ENCODE assay signal across 18 mouse cellular contexts in genomic region chr5:9131786-9132185, GRCm38 (mm10). TPM values are rescaled to one million over a fixed set of nuclear protein-coding genes. Genes with fewer than 3 reads are reported as not detected.
DNase-seq lines count a peak whose midpoint lies in the region; ATAC-seq and TF ChIP-seq lines count a peak whose summit lies in the region.
"Had no signal": no experiment of that assay in that cellular context is flagged by ENCODE, and none has a peak within 500 bp of the region (broad histone marks: within the 10 kb centered on the region; RNA-seq: fewer than 3 reads in every experiment).

No protein-coding gene starts in this region.

- no peak overlapping the region for H3K4me2 ChIP-seq in midbrain, embryonic 11.5 days
- H3K4me2 ChIP-seq in midbrain, embryonic 16.5 days (ENCODE audit: low read length) = no peak overlapping the region
- no peak overlapping the region for H3K4me2 ChIP-seq in lung, postnatal 0 days (replicated peaks; ENCODE audit: low read depth, low read length)
- H3K4me2 ChIP-seq: embryonic facial prominence, embryonic 13.5 days; forebrain, embryonic 12.5 days; heart, embryonic 12.5 days; hindbrain, embryonic 14.5 days had no signal

- no peaks in the 10 kb centered on the region for H3K9me3 ChIP-seq in midbrain, embryonic 11.5 days (ENCODE audit: control insufficient read depth, low read length)
- no peaks in the 10 kb centered on the region for H3K9me3 ChIP-seq in midbrain, embryonic 16.5 days (replicated peaks; ENCODE audit: control insufficient read depth, low read length, poor library complexity, severe bottlenecking)
- H3K9me3 ChIP-seq in lung, postnatal 0 days (ENCODE audit: low read length) = no peaks in the 10 kb centered on the region
- H3K9me3 ChIP-seq: embryonic facial prominence, embryonic 13.5 days; forebrain, embryonic 12.5 days; heart, embryonic 12.5 days; hindbrain, embryonic 10.5 days had no signal

- H3K27me3 ChIP-seq in midbrain, embryonic 11.5 days (ENCODE audit: control insufficient read depth, insufficient read depth, low read length) = no peaks in the 10 kb centered on the region
- no peaks in the 10 kb centered on the region for H3K27me3 ChIP-seq in midbrain, embryonic 16.5 days (ENCODE audit: control insufficient read depth, insufficient read depth, low read depth, low read length)
- no peaks in the 10 kb centered on the region for H3K27me3 ChIP-seq in lung, postnatal 0 days (replicated peaks; ENCODE audit: insufficient read depth, low read length)
- H3K27me3 ChIP-seq: embryonic facial prominence, embryonic 13.5 days; forebrain, embryonic 12.5 days; heart, embryonic 12.5 days had no signal

- no peak overlapping the region for H3K4me3 ChIP-seq in midbrain, embryonic 11.5 days (ENCODE audit: low read depth, low read length)
- H3K4me3 ChIP-seq in midbrain, embryonic 16.5 days (ENCODE audit: low read depth, low read length) = no peak overlapping the region
- H3K4me3 ChIP-seq in layer of hippocampus, adult 2 months = no peak overlapping the region
- H3K4me3 ChIP-seq in lung, postnatal 0 days (ENCODE audit: low read depth, low read length) = no peak overlapping the region
- H3K4me3 ChIP-seq: embryonic facial prominence, embryonic 13.5 days; forebrain, embryonic 12.5 days; heart, embryonic 12.5 days; hindbrain, embryonic 10.5 days had no signal

- no peak for TF ChIP-seq CTCF in layer of hippocampus, adult 2 months (conservative IDR thresholded peaks at IDR 0.05)
- no peak for TF ChIP-seq CTCF in lung, postnatal 0 days (IDR thresholded peaks at IDR 0.05)

- no peak for ATAC-seq in midbrain, embryonic 11.5 days (ENCODE audit: low FRiP score)
- ATAC-seq in midbrain, embryonic 16.5 days = no peak
- no peak for ATAC-seq in lung, postnatal 0 days
- ATAC-seq: forebrain, embryonic 16.5 days; intestine, embryonic 16.5 days had no signal

- no peak overlapping the region for H3K27ac ChIP-seq in midbrain, embryonic 11.5 days (ENCODE audit: low read depth, low read length)
- H3K27ac ChIP-seq in midbrain, embryonic 16.5 days (ENCODE audit: low read length) = no peak overlapping the region
- no peak overlapping the region for H3K27ac ChIP-seq in layer of hippocampus, adult 2 months
- no peak overlapping the region for H3K27ac ChIP-seq in lung, postnatal 0 days (ENCODE audit: low read length)
- H3K27ac ChIP-seq: embryonic facial prominence, embryonic 13.5 days; forebrain, embryonic 12.5 days; hindbrain, embryonic 10.5 days; hindbrain, embryonic 14.5 days had no signal

- DNase-seq in midbrain, embryonic 11.5 days (ENCODE audit: low spot score, missing footprints) = peak; percentile 72
- DNase-seq in cerebellum, adult 18-20 months = peak; percentile 59 to 62
- peak; percentile 62 for DNase-seq in cerebellum, adult 9-11 months
- DNase-seq in cerebellum, postnatal 36 days = peak; percentile 52 to 60
- no peak for DNase-seq in layer of hippocampus, adult 2 months (ENCODE audit: low spot score in 2 of 2)
- no peak for DNase-seq in frontal cortex, postnatal 36 days (ENCODE audit: low spot score in 2 of 2)
- no peak for DNase-seq in lung, postnatal 0 days (ENCODE audit: low spot score)
- DNase-seq: adrenal gland, postnatal 10 days; gastrocnemius, postnatal 25 days; kidney, adult 2 months had no signal

- peaks cover 22% of the 10 kb centered on the region; the same call in 1 of the 2 replicates for H3K36me3 ChIP-seq in midbrain, embryonic 11.5 days (ENCODE audit: control insufficient read depth, insufficient read depth, low read length)
- peaks cover 31% of the 10 kb centered on the region for H3K36me3 ChIP-seq in midbrain, embryonic 16.5 days (ENCODE audit: control insufficient read depth, insufficient read depth, low read length)
- H3K36me3 ChIP-seq in lung, postnatal 0 days (ENCODE audit: insufficient read depth, low read length) = no peaks in the 10 kb centered on the region

- H3K9ac ChIP-seq in midbrain, embryonic 11.5 days (ENCODE audit: low read length) = no peak overlapping the region
- no peak overlapping the region for H3K9ac ChIP-seq in midbrain, embryonic 16.5 days (ENCODE audit: low read depth, low read length)
- H3K9ac ChIP-seq in lung, postnatal 0 days (replicated peaks; ENCODE audit: low read depth) = no peak overlapping the region
- H3K9ac ChIP-seq: embryonic facial prominence, embryonic 13.5 days; forebrain, embryonic 12.5 days; heart, embryonic 12.5 days; hindbrain, embryonic 14.5 days had no signal

- no peaks in the 10 kb centered on the region for H3K4me1 ChIP-seq in midbrain, embryonic 11.5 days (ENCODE audit: control insufficient read depth, insufficient read depth, low read length)
- H3K4me1 ChIP-seq in midbrain, embryonic 16.5 days (ENCODE audit: control insufficient read depth, insufficient read depth, low read length) = no peaks in the 10 kb centered on the region
- no peaks in the 10 kb centered on the region for H3K4me1 ChIP-seq in lung, postnatal 0 days (ENCODE audit: insufficient read depth, low read depth, low read length)
- H3K4me1 ChIP-seq: embryonic facial prominence, embryonic 13.5 days; forebrain, embryonic 12.5 days; heart, embryonic 12.5 days; hindbrain, embryonic 10.5 days had no signal

- no peak for TF ChIP-seq EP300 in lung, postnatal 0 days (IDR thresholded peaks at IDR 0.05)

- WGBS in midbrain, embryonic 11.5 days = 87% methylated on average over 7 of the region's 7 CpGs
- 74% methylated on average over 7 of the region's 7 CpGs for WGBS in midbrain, embryonic 16.5 days
- 78% methylated on average over 7 of the region's 7 CpGs for WGBS in lung, postnatal 0 days

RNA-seq across cellular contexts. Expression of gene Dmtf1, which starts 29.8 kb away (rescaled TPM):
- polyA plus RNA-seq in midbrain, embryonic 11.5 days (2014; fragmentation: Nextera tagmentation; extraction: Ambion mirVana) = 76.0 and 77.6 TPM in 2 replicates
- 57.9 and 66.3 TPM in 2 replicates for polyA plus RNA-seq in midbrain, embryonic 16.5 days (2015; fragmentation: Nextera tagmentation; extraction: Ambion mirVana)
- total RNA-seq in layer of hippocampus, adult 2 months (2021) = 10 to 100 TPM; 55.9 to 64.2 TPM
- polyA plus RNA-seq in lung, postnatal 0 days (2015; fragmentation: Nextera tagmentation; extraction: Ambion mirVana) = 33.3 and 37.7 TPM in 2 replicates

RNA-seq across cellular contexts. Expression of gene Tmem243, which starts 31.3 kb away (rescaled TPM):
- 23.6 and 23.8 TPM in 2 replicates for polyA plus RNA-seq in midbrain, embryonic 11.5 days (2014; fragmentation: Nextera tagmentation; extraction: Ambion mirVana)
- 9.4 and 9.7 TPM in 2 replicates for polyA plus RNA-seq in midbrain, embryonic 16.5 days (2015; fragmentation: Nextera tagmentation; extraction: Ambion mirVana)
- total RNA-seq in layer of hippocampus, adult 2 months (2021) = 1 to 10 TPM; 8.4 to 9.0 TPM
- 407 and 422 TPM in 2 replicates for polyA plus RNA-seq in lung, postnatal 0 days (2015; fragmentation: Nextera tagmentation; extraction: Ambion mirVana)

Comparison
In these comparisons a context has a peak if more than half of its experiments do, and no peak if none do; other contexts are left out.
1. DNase-seq: peak in midbrain, embryonic 11.5 days (single experiment), cerebellum, adult 18-20 months (2 of 2), cerebellum, adult 9-11 months (single experiment) and cerebellum, postnatal 36 days (2 of 2); none in layer of hippocampus, adult 2 months (0 of 2), frontal cortex, postnatal 36 days (0 of 2) and lung, postnatal 0 days (single experiment).
2. RNA of gene Tmem243, which starts 31.3 kb away (polyA plus RNA-seq): 407 to 422 TPM in lung, postnatal 0 days; 23.6 to 23.8 TPM in midbrain, embryonic 11.5 days and 9.4 to 9.7 TPM in midbrain, embryonic 16.5 days; every median in the first group is over 10 times any median in the second.